Mouse (Mus musculus): Measurements from ENCODE around the gene Isx. TPM values are rescaled to one million over a fixed set of nuclear protein-coding genes. Genes with fewer than 3 reads are reported as not detected.

Gene Isx
- polyA plus RNA-seq (2014; fragmentation: Nextera tagmentation; extraction: Ambion mirVana): not detected in 2 replicates

DNA sequence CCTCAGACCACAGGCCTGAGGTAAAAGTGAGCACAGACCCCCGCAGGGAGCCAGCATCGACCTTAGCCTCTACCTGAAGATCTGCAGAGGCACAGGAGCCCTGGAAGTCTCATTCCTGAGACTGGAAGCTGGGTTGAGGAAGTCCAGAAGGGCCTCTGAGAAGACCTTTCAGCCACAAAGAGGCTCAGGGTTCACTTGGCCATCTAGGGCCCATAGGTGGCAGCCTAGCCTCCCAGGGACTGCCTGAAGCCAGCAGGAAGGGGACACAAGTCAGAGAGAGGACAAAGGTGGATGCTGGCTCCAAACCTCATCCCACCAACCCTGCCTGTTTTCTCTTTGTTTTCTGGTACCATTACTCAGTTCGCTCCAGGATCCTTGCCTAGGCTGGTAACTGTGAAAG is at the start of gene Isx:
Gene Isx (plus strand): TSS at position 234 of the 400 bp plus-strand sequence.
- no peaks in the 10 kb centered on the region for H3K4me1 ChIP-seq (ENCODE audit: control insufficient read depth, insufficient read depth, low read length)
- H3K36me3 ChIP-seq (ENCODE audit: control insufficient read depth, insufficient read depth, low read length): no peaks in the 10 kb centered on the region
- no peaks in the 10 kb centered on the region for H3K27me3 ChIP-seq (ENCODE audit: control insufficient read depth, insufficient read depth, low read length)
- no peak within 1 kb of the TSS for H3K9ac ChIP-seq (ENCODE audit: low read depth, low read length)
- H3K27ac ChIP-seq (ENCODE audit: low read depth, low read length): no peak within 1 kb of the TSS
- H3K4me2 ChIP-seq: no peak within 1 kb of the TSS
- 82% methylated on average over 3 of the region's 3 CpGs for WGBS (ENCODE audit: insufficient replicate concordance)
- H3K9me3 ChIP-seq (replicated peaks; ENCODE audit: control insufficient read depth, low read length): no peaks in the 10 kb centered on the region
- no peak for ATAC-seq (replicated peaks; ENCODE audit: insufficient number of reproducible peaks, low FRiP score, low TSS enrichment)
- no peak within 1 kb of the TSS for H3K4me3 ChIP-seq (ENCODE audit: low read depth, low read length)

DNA sequence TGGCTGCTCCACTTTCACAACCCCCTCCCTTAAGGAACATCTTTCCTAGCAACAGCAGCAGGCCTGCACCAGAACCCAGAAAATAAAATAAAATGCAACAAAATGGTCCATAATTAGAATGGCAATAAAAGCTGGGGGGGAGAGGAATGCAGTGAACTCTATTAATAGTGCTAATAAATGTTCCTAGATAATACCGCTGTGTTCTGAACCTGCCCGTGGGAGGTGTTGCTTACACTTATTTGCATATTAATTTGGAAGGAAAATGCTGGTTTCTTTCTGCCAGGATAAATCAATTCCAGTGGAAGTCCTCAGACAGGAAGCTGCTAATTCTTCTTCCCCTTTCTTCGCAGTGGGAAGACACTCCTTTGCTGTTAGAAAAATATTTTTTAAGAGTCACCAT is 45.3 kb upstream of the Isx start:
- no peaks in the 10 kb centered on the region for H3K36me3 ChIP-seq (ENCODE audit: control insufficient read depth, insufficient read depth, low read length)
- 69% methylated on average over 3 of the region's 3 CpGs for WGBS (ENCODE audit: insufficient replicate concordance)
- H3K27me3 ChIP-seq (ENCODE audit: control insufficient read depth, insufficient read depth, low read length): no peaks in the 10 kb centered on the region
- no peak overlapping the region for H3K4me3 ChIP-seq (ENCODE audit: low read depth, low read length)
- H3K4me2 ChIP-seq: no peak overlapping the region
- H3K9ac ChIP-seq (ENCODE audit: low read depth, low read length): no peak overlapping the region
- no peaks in the 10 kb centered on the region for H3K9me3 ChIP-seq (replicated peaks; ENCODE audit: control insufficient read depth, low read length)
- ATAC-seq (replicated peaks; ENCODE audit: insufficient number of reproducible peaks, low FRiP score, low TSS enrichment): no peak
- no peak overlapping the region for H3K27ac ChIP-seq (ENCODE audit: low read depth, low read length)
- H3K4me1 ChIP-seq (ENCODE audit: control insufficient read depth, insufficient read depth, low read length): no peaks in the 10 kb centered on the region

DNA sequence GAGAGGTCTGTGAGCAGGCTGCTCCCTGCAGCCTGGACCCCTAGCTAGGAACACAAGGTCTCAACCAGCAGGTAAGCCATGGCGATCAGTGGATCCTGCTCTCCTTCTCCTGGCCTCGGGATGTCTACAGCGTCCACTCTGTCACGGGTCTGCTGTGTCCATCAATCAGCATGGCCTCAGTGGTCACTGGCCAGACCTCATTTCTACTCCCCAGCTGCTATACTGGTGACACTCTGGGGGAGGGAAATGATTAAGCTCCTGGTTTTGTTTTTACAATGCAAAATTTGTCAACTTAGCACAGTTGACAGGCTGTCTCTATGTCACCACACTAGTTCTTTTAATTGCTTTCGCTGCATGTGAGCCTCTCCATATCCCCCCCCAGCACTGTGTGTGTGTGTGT is 41.7 kb upstream of the Isx start:
- no peak overlapping the region for H3K9ac ChIP-seq (ENCODE audit: low read depth, low read length)
- H3K36me3 ChIP-seq (ENCODE audit: control insufficient read depth, insufficient read depth, low read length): no peaks in the 10 kb centered on the region
- no peaks in the 10 kb centered on the region for H3K9me3 ChIP-seq (replicated peaks; ENCODE audit: control insufficient read depth, low read length)
- H3K4me2 ChIP-seq: no peak overlapping the region
- no peak overlapping the region for H3K27ac ChIP-seq (ENCODE audit: low read depth, low read length)
- no peak for ATAC-seq (replicated peaks; ENCODE audit: insufficient number of reproducible peaks, low FRiP score, low TSS enrichment)
- H3K4me3 ChIP-seq (ENCODE audit: low read depth, low read length): no peak overlapping the region
- WGBS (ENCODE audit: insufficient replicate concordance): 66% methylated on average over 5 of the region's 5 CpGs
- H3K27me3 ChIP-seq (ENCODE audit: control insufficient read depth, insufficient read depth, low read length): no peaks in the 10 kb centered on the region
- H3K4me1 ChIP-seq (ENCODE audit: control insufficient read depth, insufficient read depth, low read length): no peaks in the 10 kb centered on the region

DNA sequence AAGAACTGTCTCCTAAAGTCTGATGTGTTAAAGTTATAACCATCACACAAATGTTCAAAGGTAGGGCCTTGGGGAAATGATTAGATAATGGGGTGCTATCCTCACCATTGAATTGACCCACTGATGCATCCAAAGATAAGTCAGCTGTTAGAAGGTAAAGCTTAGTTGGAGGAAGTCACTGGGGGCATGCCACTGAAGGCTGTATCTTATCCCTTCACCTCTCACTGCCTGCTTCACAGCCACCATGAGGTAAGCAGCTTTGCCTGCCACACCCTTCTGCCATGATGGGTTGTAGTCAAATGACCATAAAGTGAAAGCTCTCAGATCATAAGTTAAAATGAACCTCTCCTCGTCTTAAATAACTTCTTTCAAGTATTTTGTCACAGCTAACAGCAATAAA is 38.7 kb upstream of the Isx start:
- Histone ChIP-seq H3K27me3 (ENCODE audit: control insufficient read depth, insufficient read depth, low read length) (no peaks in the 10 kb centered on the region), H3K36me3 (ENCODE audit: control insufficient read depth, insufficient read depth, low read length) (no peaks in the 10 kb centered on the region), H3K4me2 (no peak overlapping the region), H3K27ac (ENCODE audit: low read depth, low read length) (no peak overlapping the region), H3K9ac (ENCODE audit: low read depth, low read length) (no peak overlapping the region), H3K9me3 (replicated peaks; ENCODE audit: control insufficient read depth, low read length) (no peaks in the 10 kb centered on the region), H3K4me3 (ENCODE audit: low read depth, low read length) (no peak overlapping the region), H3K4me1 (ENCODE audit: control insufficient read depth, insufficient read depth, low read length) (no peaks in the 10 kb centered on the region)
- no peak for ATAC-seq (replicated peaks; ENCODE audit: insufficient number of reproducible peaks, low FRiP score, low TSS enrichment)
- 58% methylated on average over 1 of the region's 1 CpGs for WGBS (ENCODE audit: insufficient replicate concordance)

DNA sequence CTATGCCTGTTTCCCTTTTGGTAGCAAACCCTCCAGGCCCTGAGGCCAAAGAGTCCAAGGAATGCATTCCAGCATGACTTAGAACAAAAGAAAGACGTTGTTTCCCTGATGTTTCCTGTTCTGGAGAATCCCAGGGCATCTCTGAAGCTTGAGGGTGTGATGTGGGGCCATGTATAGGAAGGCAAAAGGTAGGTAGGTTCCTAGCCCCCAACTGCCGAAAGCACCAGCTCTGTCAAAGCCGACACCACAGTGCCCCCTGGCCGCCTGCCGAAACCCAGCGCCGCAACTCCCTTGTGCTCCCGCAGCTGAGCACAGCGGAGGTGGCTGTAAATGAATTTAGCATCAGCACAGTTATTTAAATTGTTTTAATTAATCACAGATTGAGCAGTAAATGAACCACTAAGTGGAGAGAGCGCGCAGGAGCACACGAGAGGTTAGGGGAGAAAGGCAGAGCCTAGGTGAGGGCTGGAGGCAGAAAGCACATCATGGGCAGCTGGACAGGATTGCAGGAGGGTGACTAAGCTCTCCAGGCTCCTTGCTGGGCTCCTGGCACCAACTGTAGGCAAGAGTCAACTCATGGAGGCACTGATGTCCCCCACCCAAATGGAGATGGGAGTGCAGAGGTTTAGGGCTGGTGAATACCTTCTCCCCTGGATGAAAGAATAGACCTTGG is 25.5 kb upstream of the Isx start:
- Histone ChIP-seq H3K4me3 (ENCODE audit: low read depth, low read length) (no peak overlapping the region), H3K36me3 (ENCODE audit: control insufficient read depth, insufficient read depth, low read length) (no peaks in the 10 kb centered on the region), H3K27me3 (ENCODE audit: control insufficient read depth, insufficient read depth, low read length) (0 out of 2 replicates have a peak, but pooled peaks cover 3% of the 10 kb centered on the region), H3K27ac (ENCODE audit: low read depth, low read length) (no peak overlapping the region), H3K4me2 (no peak overlapping the region), H3K9me3 (replicated peaks; ENCODE audit: control insufficient read depth, low read length) (no peaks in the 10 kb centered on the region), H3K4me1 (ENCODE audit: control insufficient read depth, insufficient read depth, low read length) (no peaks in the 10 kb centered on the region), H3K9ac (ENCODE audit: low read depth, low read length) (no peak overlapping the region)
- 28% methylated on average over 12 of the region's 12 CpGs for WGBS (ENCODE audit: insufficient replicate concordance)
- ATAC-seq (replicated peaks; ENCODE audit: insufficient number of reproducible peaks, low FRiP score, low TSS enrichment): no peak

DNA sequence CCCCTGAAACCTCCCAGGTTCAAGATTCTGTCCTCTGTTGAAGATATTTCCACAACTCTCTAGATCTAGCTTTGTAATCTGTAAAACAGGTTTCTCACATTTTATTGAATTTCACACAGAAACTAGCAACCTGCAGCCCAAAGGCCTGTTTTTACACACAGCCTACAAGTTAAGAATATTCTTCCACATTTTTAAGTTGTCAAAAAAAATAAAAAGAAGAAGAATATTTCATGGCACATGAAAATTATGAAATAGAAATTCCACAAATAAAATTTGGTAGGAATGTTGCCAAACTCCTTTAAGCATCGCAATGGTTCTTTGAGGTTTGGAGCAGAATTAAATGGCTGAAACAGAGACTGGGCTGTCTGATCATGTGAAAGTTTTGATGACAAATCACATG is 24.3 kb upstream of the Isx start:
- H3K4me2 ChIP-seq: no peak overlapping the region
- H3K4me1 ChIP-seq (ENCODE audit: control insufficient read depth, insufficient read depth, low read length): no peaks in the 10 kb centered on the region
- no peak overlapping the region for H3K4me3 ChIP-seq (ENCODE audit: low read depth, low read length)
- H3K36me3 ChIP-seq (ENCODE audit: control insufficient read depth, insufficient read depth, low read length): no peaks in the 10 kb centered on the region
- H3K9ac ChIP-seq (ENCODE audit: low read depth, low read length): no peak overlapping the region
- H3K9me3 ChIP-seq (replicated peaks; ENCODE audit: control insufficient read depth, low read length): no peaks in the 10 kb centered on the region
- 0 out of 2 replicates have a peak, but pooled peaks cover 3% of the 10 kb centered on the region for H3K27me3 ChIP-seq (ENCODE audit: control insufficient read depth, insufficient read depth, low read length)
- 89% methylated on average over 1 of the region's 1 CpGs for WGBS (ENCODE audit: insufficient replicate concordance)
- no peak for ATAC-seq (replicated peaks; ENCODE audit: insufficient number of reproducible peaks, low FRiP score, low TSS enrichment)
- no peak overlapping the region for H3K27ac ChIP-seq (ENCODE audit: low read depth, low read length)

DNA sequence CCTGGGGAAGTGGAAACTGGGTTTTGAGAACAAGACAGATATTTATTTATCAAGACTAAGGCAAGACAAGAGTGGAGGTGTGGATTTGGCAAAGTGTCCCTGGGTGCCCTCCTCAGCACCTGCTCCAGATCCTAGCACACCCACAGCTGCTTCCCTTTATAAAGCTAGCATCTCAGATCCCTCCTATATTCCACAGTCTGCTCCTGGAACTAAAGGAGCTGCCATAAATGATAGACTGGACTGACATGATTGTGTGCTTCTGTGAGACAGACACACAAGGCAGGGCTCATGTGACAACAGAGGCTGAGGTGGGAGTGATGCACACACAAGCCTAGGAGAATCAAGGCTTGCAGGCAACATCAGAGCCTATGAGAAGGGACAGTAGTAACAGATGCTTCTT is 22.0 kb upstream of the Isx start:
- H3K4me3 ChIP-seq (ENCODE audit: low read depth, low read length): no peak overlapping the region
- H3K27ac ChIP-seq (ENCODE audit: low read depth, low read length): no peak overlapping the region
- no peak overlapping the region for H3K4me2 ChIP-seq
- no peak for ATAC-seq (replicated peaks; ENCODE audit: insufficient number of reproducible peaks, low FRiP score, low TSS enrichment)
- no peaks in the 10 kb centered on the region for H3K36me3 ChIP-seq (ENCODE audit: control insufficient read depth, insufficient read depth, low read length)
- H3K27me3 ChIP-seq (ENCODE audit: control insufficient read depth, insufficient read depth, low read length): 0 out of 2 replicates have a peak, but pooled peaks cover 3% of the 10 kb centered on the region
- no peaks in the 10 kb centered on the region for H3K4me1 ChIP-seq (ENCODE audit: control insufficient read depth, insufficient read depth, low read length)
- no peak overlapping the region for H3K9ac ChIP-seq (ENCODE audit: low read depth, low read length)
- H3K9me3 ChIP-seq (replicated peaks; ENCODE audit: control insufficient read depth, low read length): no peaks in the 10 kb centered on the region

DNA sequence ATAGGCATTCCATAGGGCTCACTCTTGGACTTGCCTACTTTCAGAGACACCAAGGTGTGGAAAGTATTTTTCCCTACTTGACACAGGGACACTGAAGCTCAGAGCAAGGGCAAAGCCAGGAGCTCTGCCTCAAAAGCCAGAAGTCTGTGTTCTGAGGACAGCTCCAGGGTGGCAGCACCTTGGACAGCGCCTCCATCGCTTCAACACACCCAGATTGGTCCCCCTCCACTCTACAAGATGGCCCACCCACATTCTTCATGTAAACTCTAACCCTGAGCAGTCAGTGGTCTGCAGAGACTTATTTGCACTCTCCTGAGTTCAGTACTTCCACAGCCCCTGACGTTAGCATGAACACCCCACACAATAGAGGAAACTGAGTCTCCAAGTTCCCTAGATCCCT is 21.1 kb upstream of the Isx start:
- Histone ChIP-seq H3K4me3 (ENCODE audit: low read depth, low read length) (no peak overlapping the region), H3K36me3 (ENCODE audit: control insufficient read depth, insufficient read depth, low read length) (no peaks in the 10 kb centered on the region), H3K4me2 (no peak overlapping the region), H3K9ac (ENCODE audit: low read depth, low read length) (no peak overlapping the region), H3K27ac (ENCODE audit: low read depth, low read length) (no peak overlapping the region), H3K9me3 (replicated peaks; ENCODE audit: control insufficient read depth, low read length) (no peaks in the 10 kb centered on the region), H3K27me3 (ENCODE audit: control insufficient read depth, insufficient read depth, low read length) (0 out of 2 replicates have a peak, but pooled peaks cover 3% of the 10 kb centered on the region), H3K4me1 (ENCODE audit: control insufficient read depth, insufficient read depth, low read length) (no peaks in the 10 kb centered on the region)
- WGBS (ENCODE audit: insufficient replicate concordance): 17% methylated on average over 3 of the region's 3 CpGs
- ATAC-seq (replicated peaks; ENCODE audit: insufficient number of reproducible peaks, low FRiP score, low TSS enrichment): no peak

DNA sequence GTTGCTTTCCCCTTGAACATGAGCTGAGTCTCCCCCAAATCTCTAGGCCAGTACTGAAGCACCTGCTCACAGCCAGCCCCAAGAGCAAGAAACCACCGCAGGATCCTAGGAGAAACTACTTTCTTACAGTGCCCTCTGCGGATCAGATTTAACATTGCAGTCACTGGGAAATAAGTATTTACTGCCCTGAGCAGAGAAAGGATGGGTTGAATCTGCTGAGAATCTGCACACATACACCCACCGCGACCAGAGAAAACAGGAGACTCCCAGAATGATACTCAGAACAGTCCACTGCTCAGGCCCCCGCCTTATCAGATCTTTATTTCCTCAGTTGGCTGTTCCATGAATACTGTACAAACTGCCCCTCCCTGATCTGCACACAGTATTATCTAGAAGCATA is 19.5 kb upstream of the Isx start:
- H3K9ac ChIP-seq (ENCODE audit: low read depth, low read length): no peak overlapping the region
- no peaks in the 10 kb centered on the region for H3K4me1 ChIP-seq (ENCODE audit: control insufficient read depth, insufficient read depth, low read length)
- WGBS (ENCODE audit: insufficient replicate concordance): 22% methylated on average over 5 of the region's 5 CpGs
- no peak overlapping the region for H3K4me3 ChIP-seq (ENCODE audit: low read depth, low read length)
- no peak overlapping the region for H3K4me2 ChIP-seq
- H3K27ac ChIP-seq (ENCODE audit: low read depth, low read length): no peak overlapping the region
- no peak for ATAC-seq (replicated peaks; ENCODE audit: insufficient number of reproducible peaks, low FRiP score, low TSS enrichment)
- 0 out of 2 replicates have a peak, but pooled peaks cover 3% of the 10 kb centered on the region for H3K27me3 ChIP-seq (ENCODE audit: control insufficient read depth, insufficient read depth, low read length)
- no peaks in the 10 kb centered on the region for H3K36me3 ChIP-seq (ENCODE audit: control insufficient read depth, insufficient read depth, low read length)
- no peaks in the 10 kb centered on the region for H3K9me3 ChIP-seq (replicated peaks; ENCODE audit: control insufficient read depth, low read length)

Data from heart, embryonic 11.5 days (tissue).